Mouse (Mus musculus) T-cell, adult 2 months (primary cell): ENCODE results near the gene Olfr1141.

Experiments used
- DNase-seq: peaks from one replicate; pipeline ENCODE4 v3.0.0; 2022; ENCODE audit warnings: low spot score

Gene Olfr1141

DNA sequence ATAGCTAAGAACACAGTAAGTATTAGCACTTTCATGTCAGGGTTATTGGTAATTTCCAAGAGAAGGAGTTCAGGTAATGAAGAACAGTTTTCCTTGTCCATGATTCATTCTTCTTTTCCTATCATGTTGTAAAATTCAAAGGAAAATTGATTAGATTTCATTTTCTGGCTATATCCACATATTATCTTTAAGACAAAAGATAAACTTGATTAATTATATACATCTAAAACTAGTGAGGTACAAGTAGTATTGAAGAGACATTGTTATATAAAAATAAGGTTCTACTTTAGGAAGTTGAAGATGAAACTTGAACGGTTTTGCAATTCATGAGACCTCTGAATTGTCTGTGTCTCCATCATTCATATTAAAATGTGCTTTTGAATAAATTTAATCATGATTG is at the start of gene Olfr1141:
Gene Olfr1141, minus strand, starts transcription at position 101 of the 400 bp plus-strand sequence.
- no peak for DNase-seq

DNA sequence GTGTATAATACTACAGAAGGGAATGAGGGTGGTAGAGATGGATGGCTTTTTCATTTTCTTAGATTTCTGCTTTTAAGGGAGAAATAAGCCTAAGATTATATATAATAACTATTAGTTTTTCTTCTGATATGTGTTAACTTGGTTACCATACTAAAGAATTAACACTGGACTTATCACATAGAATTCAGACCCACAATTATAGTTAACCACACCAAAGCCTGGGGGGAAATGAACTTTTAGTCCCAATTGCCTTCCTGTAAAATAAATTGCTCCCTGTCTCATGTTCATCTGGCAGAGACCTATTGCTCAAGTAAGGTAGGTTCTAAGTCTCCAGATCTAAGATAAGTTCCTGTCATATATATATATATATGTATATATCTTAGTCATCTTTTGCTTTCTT is 46.5 kb upstream of the Olfr1141 start, which contains the start of gene Olfr1143:
Gene Olfr1143, plus strand, starts transcription at position 301 of the 400 bp plus-strand sequence.
- no peak for DNase-seq

DNA sequence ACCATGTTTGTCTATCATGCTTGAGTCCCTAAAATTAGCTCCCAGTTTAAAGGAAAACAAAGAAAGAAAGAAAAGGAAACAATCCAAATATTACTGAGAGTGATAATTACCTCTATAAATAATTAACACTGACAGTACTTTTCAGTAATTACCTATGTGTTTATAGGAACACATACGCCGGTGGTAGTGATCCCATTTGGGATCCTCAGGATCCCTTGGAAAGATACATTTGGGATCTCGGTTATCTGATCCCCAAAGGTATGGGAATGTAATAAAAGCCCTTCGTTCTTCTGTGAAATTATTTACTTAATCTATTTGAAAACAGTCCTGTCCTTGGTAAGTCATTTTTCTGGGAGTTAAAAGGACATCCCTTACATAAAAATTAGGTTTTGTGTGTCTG is 25.4 kb upstream of the Olfr1141 start, which contains the start of gene Olfr152:
Gene Olfr152, plus strand, starts transcription at position 301 of the 400 bp plus-strand sequence.
- DNase-seq, result no peak

DNA sequence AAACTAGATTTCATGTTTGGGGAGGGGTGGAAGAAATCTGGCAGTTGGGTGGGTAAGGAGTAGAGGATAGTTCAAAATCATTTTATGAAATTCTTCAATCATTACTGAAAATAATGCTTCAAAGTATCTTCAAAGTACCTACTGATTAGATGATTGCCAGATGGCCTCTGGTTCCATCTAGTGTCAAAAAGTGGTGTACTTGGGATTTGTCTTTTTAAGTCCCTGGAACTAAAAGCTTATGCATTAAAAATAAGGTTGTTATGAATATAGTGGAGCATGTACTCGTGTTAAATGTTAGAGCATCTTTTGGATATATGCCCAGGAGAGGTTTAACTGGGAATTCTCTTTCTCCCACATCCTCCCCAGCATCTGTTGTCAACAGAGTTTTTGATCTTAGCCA is 22.4 kb upstream of the Olfr1141 start:
- DNase-seq, result no peak

DNA sequence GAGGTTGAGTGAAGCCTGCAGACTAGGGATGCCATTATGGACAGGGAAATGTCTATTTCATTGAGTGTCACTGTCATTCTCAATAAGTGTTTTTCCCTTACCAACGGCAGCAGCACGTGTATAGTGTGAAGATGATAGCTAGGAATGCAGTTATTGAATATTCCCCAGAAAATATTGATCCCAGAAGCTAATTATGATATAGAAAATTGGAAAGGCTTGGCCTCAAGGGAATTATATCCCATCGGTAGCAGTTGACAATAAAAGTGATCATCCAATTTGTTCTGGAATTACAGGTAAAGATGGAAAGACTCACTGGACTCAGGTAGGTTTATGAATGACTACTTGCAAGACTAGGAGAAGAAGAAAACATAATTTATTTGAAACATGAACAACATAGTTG is 10.3 kb downstream of the Olfr1141 start, which contains the start of gene Olfr1140:
Gene Olfr1140, plus strand, starts transcription at position 301 of the 400 bp plus-strand sequence.
- no peak for DNase-seq

DNA sequence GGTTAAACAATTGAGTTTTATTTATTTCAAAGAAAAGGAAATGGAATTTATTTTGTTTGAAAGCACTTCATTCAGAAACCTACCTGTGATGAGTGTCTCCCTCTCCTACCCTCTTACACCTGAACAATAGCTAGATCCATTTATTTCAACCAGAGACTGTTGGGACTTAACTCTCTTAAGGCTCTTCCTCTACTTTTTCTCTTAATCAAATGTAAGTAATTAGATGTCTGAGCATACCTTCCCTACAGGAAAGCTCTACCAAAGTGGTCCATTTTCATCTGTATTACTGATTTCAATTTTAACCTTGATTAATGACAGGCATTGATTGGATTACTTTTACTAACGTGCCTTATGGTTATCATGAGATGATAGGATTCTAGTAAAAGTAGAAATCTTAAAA is 13.9 kb downstream of the Olfr1141 start, which contains the start of gene Olfr1138:
Gene Olfr1138, minus strand, starts transcription at position 101 of the 400 bp plus-strand sequence.
- no peak for DNase-seq

DNA sequence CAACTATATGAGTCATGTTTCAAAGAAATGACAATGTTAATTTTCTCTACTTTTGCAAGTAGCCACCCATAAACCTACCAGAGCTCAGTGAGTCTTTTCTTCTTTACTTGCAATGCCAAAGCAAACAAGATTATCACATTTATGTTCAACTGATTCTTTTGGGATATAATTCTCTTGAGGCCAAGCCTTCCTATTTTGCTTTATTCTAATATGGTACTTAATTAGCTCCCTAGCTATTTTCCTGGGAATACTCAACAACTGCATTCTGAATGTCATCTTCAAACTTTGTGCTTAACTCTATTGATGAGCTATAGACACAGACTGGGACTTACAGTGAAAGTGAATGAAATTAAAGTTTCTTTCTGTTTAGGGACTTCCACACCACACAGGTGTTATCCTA is 40.7 kb downstream of the Olfr1141 start, which contains the start of gene Olfr1137:
Gene Olfr1137, minus strand, starts transcription at position 101 of the 400 bp plus-strand sequence.
- no peak for DNase-seq
